Mouse (Mus musculus): ENCODE measurements around the gene Olfr1316.

Gene Olfr1316

GRCm38 (mm10) chr2:112134877-112135276 lies at the start of gene Olfr1316:
Olfr1316 (minus strand) TSS chr2:112134977.
- DNase-seq (ENCODE audit: low spot score), result no peak

GRCm38 (mm10) chr2:112153898-112154297 lies 19.1 kb upstream of the Olfr1316 start, which contains the start of gene Olfr1318:
Olfr1318 (plus strand) TSS chr2:112154198.
- no peak for DNase-seq (ENCODE audit: low spot score)

- no peak for DNase-seq (ENCODE audit: low spot score)
Measured at GRCm38 (mm10) chr2:112140029-112140428, 5.3 kb upstream of the Olfr1316 start, which contains the start of gene Olfr1317. Olfr1317 (plus strand) TSS chr2:112140329.

GRCm38 (mm10) chr2:112115340-112115739 lies 19.4 kb downstream of the Olfr1316 start, which contains the start of gene Olfr1315-ps1:
Olfr1315-ps1 (minus strand) TSS chr2:112115440.
- DNase-seq (ENCODE audit: low spot score), result no peak

GRCm38 (mm10) chr2:112096681-112097080 lies 38.1 kb downstream of the Olfr1316 start, which contains the start of gene Olfr1314:
Olfr1314 (minus strand) TSS chr2:112096781.
- DNase-seq (ENCODE audit: low spot score), result no peak

- no peak for DNase-seq (ENCODE audit: low spot score)
Measured at GRCm38 (mm10) chr2:112077743-112078142, 57.0 kb downstream of the Olfr1316 start, which contains the start of gene Olfr1313. Olfr1313 (minus strand) TSS chr2:112077843.
